ENCODE assay signal across 1 mouse cellular context in the genomic region with DNA sequence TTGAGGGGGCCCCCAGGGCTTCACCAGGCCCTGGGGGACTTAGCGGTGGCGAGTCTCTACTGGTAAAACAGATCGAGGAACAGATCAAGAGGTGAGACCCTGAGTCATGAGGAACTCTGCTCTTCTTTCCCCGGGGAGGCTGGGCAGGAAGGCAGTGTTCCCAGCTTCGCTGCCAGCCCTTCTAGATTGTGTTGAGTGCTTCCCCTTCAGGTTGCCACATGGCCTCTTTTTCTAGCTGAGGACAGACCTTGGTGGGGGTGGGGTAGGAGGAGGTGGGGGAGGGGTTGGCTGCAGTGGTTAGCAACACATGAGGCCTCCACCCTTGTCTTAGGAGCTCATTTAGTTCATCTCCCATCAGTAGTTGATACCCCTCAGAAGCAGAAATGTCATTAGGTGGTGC.
TF ChIP-seq lines count a peak whose summit lies in the region.

No protein-coding gene starts in this region.

TF ChIP-seq in CH12.LX, 34 proteins besides CTCF, POLR2A, EP300 and RAD21:
- no peak for TF ChIP-seq ZKSCAN1 (IDR thresholded peaks at IDR 0.05; ENCODE audit: borderline replicate concordance, low read depth, low read length)
- no peak for TF ChIP-seq NRF1 (IDR thresholded peaks at IDR 0.05; ENCODE audit: low read depth, low read length)
- TF ChIP-seq MXI1 (IDR thresholded peaks at IDR 0.05; ENCODE audit: low read depth, low read length): no peak
- no peak for TF ChIP-seq TBP (conservative IDR thresholded peaks at IDR 0.05; ENCODE audit: low read depth, low read length)
- TF ChIP-seq RCOR1 (conservative IDR thresholded peaks at IDR 0.05; ENCODE audit: low read depth, low read length): no peak
- TF ChIP-seq E2F4 (IDR thresholded peaks at IDR 0.05; ENCODE audit: insufficient replicate concordance, low read depth, low read length): no peak
- TF ChIP-seq GABPA (IDR thresholded peaks at IDR 0.05; ENCODE audit: insufficient replicate concordance, low read depth, low read length): no peak
- peak; percentile 84 for TF ChIP-seq CHD2 (IDR thresholded peaks at IDR 0.05; ENCODE audit: low read length)
- TF ChIP-seq USF1 (IDR thresholded peaks at IDR 0.05; ENCODE audit: low read depth, low read length): no peak
- TF ChIP-seq UBTF (IDR thresholded peaks at IDR 0.05; ENCODE audit: low read depth, low read length): no peak
- no peak for TF ChIP-seq CHD1 (IDR thresholded peaks at IDR 0.05; ENCODE audit: low read depth, low read length)
- TF ChIP-seq SIN3A (IDR thresholded peaks at IDR 0.05; ENCODE audit: low read length): no peak
- TF ChIP-seq MYC (IDR thresholded peaks at IDR 0.05; ENCODE audit: low read depth, low read length): 0 out of 2 replicates have a peak, but pooled peaks have one; percentile 28
- no peak for TF ChIP-seq POLR2AphosphoS2 (IDR thresholded peaks at IDR 0.05; ENCODE audit: low read depth, low read length)
TF ChIP-seq in CH12.LX: peak in this region for 2.
